Mouse (Mus musculus) midbrain, embryonic 10.5 days (tissue): ENCODE measurements around the gene Slc6a13. TPM values are rescaled to one million over a fixed set of nuclear protein-coding genes. Genes with fewer than 3 reads are reported as not detected.
"Not testable (repeated sequence)": the region's sequence is repeated elsewhere in the genome, so short reads cannot be mapped to it uniquely, and the experiment has no call there.

Experiments used
- DNase-seq: peaks from one replicate; pipeline ENCODE4 v3.0.0-alpha.2; 2017; ENCODE audit warnings: low spot score
- H3K27ac ChIP-seq: fragments of 300-500 bp; sonication (generic); replicated peaks from 2 replicates; pipeline ENCODE4 v1.5.1; 2016; ENCODE audit warnings: mild to moderate bottlenecking
- H3K27me3 ChIP-seq: fragments of 300-500 bp; sonication (generic); 2 replicates; pipeline ENCODE4 v1.6.1; 2016; ENCODE audit warnings: low read depth, mild to moderate bottlenecking; ENCODE audit not compliant: poor library complexity, severe bottlenecking
- H3K36me3 ChIP-seq: fragments of 300-500 bp; sonication (generic); 2 replicates; pipeline ENCODE4 v1.6.1; 2016; ENCODE audit warnings: mild to moderate bottlenecking, moderate library complexity
- H3K4me1 ChIP-seq: fragments of 300-500 bp; sonication (generic); 2 replicates; pipeline ENCODE4 v1.6.1; 2016
- H3K4me3 ChIP-seq: fragments of 300-500 bp; sonication (generic); 2 replicates; pipeline ENCODE4 v1.5.1; 2016; ENCODE audit warnings: mild to moderate bottlenecking, moderate library complexity
- H3K9me3 ChIP-seq: fragments of 300-500 bp; sonication (generic); replicated peaks from 2 replicates; pipeline ENCODE4 v1.6.1; 2016; ENCODE audit warnings: mild to moderate bottlenecking
- WGBS: fragments of 180-500 bp; shearing (Covaris S2); methylation state at CpG from one replicate; pipeline ENCODE4 v1.1.7; 2016; 5-methylcytosine and 5-hydroxymethylcytosine counted together
- microRNA-seq: library from miRNA; unstranded; fragments of <30 nt; microRNA quantifications from one replicate; pipeline ENCODE4, GENCODE M21; 2017
- polyA plus RNA-seq: library from polyadenylated mRNA; unstranded; fragments of >200 nt; fragmentation: Nextera tagmentation; extraction: Ambion mirVana; gene quantifications from 2 replicates; pipeline ENCODE4 v1.2.1, GENCODE M21; 2016

Gene Slc6a13
- polyA plus RNA-seq, 1 experiment from 2014 or later = 1.4 TPM

GRCm38 (mm10) chr6:121363061-121363460 lies 63.0 kb downstream of the Slc6a13 start:
- no peak overlapping the region for H3K4me3 ChIP-seq
- no peaks in the 10 kb centered on the region for H3K36me3 ChIP-seq
- H3K9me3 ChIP-seq = no peaks in the 10 kb centered on the region
- WGBS = 87% methylated on average over 6 of the region's 6 CpGs
- no peak overlapping the region for H3K27ac ChIP-seq
- no peaks in the 10 kb centered on the region for H3K27me3 ChIP-seq
- no peak for DNase-seq
- no peaks in the 10 kb centered on the region for H3K4me1 ChIP-seq

DNA sequence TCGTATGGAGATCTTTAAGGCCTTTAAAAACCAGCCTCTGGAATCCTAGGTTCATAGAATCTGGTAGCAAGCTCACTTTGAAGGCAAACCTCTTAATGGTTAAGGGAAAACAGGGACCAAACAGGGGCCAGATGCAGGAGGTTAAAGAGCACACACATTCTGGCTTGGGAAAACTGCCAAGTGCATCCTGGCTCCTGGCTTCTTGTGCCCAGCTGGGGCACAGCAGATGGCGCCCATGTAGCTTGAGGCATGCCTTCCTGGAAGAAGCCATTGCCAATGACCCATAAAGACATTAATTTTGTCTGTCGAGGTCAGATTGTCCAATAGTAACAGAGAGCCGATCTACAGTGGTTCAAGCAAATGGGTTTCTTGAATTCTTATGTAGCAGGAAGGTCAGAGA lies 63.9 kb downstream of the Slc6a13 start:
- no peak for DNase-seq
- no peaks in the 10 kb centered on the region for H3K9me3 ChIP-seq
- H3K27ac ChIP-seq = no peak overlapping the region
- no peaks in the 10 kb centered on the region for H3K27me3 ChIP-seq
- WGBS = 89% methylated on average over 4 of the region's 4 CpGs
- H3K4me1 ChIP-seq = no peaks in the 10 kb centered on the region
- H3K4me3 ChIP-seq = no peak overlapping the region
- no peaks in the 10 kb centered on the region for H3K36me3 ChIP-seq

DNA sequence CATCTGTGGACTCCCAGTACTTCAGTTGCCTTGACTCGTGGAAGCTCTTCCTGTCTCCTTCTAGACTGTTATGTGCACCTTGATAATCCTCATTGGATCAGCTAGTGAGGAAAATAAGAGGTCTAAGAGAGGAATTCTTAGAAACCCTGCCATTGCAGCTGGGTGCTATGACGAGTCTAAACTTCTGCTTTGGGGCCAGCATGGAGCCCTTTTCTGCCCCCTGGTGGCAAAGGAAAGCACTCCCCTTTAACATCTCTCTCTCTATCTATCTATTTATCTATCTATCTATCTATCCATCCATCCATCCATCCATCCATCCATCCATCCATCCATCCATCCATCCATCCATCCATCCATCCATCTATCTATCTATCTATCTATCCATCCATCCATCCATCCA lies 66.5 kb downstream of the Slc6a13 start:
- not testable (repeated sequence) for H3K4me3 ChIP-seq, H3K27ac ChIP-seq, H3K27me3 ChIP-seq, H3K9me3 ChIP-seq, H3K36me3 ChIP-seq, H3K4me1 ChIP-seq, DNase-seq
- WGBS = 23% methylated on average over 2 of the region's 2 CpGs

DNA sequence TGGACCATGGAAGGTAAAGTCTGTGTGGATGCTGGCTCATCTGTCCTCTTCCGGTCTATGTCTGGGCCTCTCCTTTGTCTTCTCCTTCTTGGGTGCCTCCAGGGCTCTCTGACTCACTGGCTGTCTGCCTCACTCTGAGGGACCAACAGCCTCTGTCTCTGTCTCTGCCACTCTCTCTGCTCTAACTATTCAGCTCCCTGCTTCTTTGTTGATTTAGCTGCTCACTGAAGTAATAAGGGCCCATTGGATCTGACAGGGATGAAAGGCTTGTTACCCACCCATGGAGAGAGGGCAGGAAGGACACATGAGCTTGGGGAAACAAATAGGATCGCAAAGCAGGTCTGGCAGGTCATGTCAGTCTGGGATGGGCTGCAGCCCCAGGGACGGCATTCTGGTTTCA lies 67.1 kb downstream of the Slc6a13 start:
- H3K4me1 ChIP-seq = no peaks in the 10 kb centered on the region
- no peaks in the 10 kb centered on the region for H3K9me3 ChIP-seq
- no peaks in the 10 kb centered on the region for H3K36me3 ChIP-seq
- no peak overlapping the region for H3K4me3 ChIP-seq
- no peak for DNase-seq
- H3K27me3 ChIP-seq = no peaks in the 10 kb centered on the region
- no peak overlapping the region; the same call in 1 of the 2 replicates for H3K27ac ChIP-seq
- WGBS = 58% methylated on average over 3 of the region's 3 CpGs

DNA sequence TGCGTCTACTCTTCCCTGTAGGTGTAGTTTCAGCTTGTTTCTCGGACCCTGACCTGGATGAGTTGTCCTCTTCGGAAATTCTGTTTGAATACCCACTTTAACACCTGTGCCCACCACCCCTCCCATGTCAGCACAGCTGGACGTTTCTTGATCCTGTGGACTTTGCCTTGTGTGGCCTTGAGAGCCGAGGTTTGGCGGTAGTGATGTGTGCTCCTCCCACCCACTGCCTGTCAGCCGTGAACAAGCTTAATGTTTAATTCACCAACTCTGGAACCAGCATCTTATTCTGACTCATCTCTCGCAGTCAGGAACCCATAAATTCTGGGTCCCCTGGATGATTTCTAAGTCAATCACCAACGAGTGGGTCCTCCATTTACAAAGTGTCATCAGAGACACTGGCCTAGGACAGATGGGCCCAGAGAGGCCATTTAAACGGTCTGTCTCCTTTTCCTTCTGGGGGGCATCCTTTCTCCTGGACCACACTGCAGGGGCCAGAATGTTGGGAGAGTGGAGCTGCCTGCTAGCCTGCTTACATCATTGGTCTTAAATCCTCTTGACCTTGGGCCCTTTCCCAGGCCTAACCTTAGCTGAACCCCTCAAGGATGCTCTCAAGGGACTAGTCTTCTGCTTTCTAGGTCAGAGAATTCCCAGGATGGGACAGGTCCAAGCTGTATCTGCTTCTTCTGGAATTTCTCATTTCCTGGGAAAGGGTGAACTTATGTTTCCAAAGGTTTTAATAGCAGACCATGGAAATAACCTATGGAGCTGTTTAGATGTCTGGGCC lies 71.4 kb downstream of the Slc6a13 start:
- no peaks in the 10 kb centered on the region for H3K36me3 ChIP-seq
- no peaks in the 10 kb centered on the region for H3K27me3 ChIP-seq
- WGBS = 82% methylated on average over 10 of the region's 10 CpGs
- H3K9me3 ChIP-seq = no peaks in the 10 kb centered on the region
- H3K4me1 ChIP-seq = no peaks in the 10 kb centered on the region
- no peak overlapping the region for H3K27ac ChIP-seq
- DNase-seq = no peak
- no peak overlapping the region for H3K4me3 ChIP-seq

DNA sequence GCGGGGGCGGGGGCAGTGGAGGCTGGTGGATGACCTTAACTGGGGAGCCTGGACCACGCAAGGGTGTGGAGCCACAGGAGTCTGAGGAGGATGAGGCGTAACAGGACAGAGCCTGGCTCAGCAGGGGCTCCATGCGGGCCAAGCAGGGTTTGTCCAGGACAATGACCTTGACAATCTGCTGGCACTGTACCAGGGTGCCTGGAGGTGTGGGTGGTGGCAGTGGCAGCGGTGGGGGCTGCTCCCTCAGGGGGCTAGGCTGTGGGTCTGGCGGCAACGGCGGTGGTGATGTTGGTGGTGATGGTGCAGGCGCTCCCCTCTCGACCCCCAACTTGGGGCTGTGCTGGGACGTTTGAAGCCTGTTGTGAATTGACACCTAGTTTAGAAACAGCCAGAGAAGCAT lies 76.1 kb downstream of the Slc6a13 start:
- H3K27me3 ChIP-seq = no peaks in the 10 kb centered on the region
- H3K4me1 ChIP-seq = 0 out of 2 replicates have a peak, but pooled peaks cover 10% of the 10 kb centered on the region
- no peaks in the 10 kb centered on the region for H3K9me3 ChIP-seq
- no peak overlapping the region for H3K4me3 ChIP-seq
- 81% methylated on average over 12 of the region's 12 CpGs for WGBS
- no peak overlapping the region for H3K27ac ChIP-seq
- DNase-seq = no peak
- no peaks in the 10 kb centered on the region for H3K36me3 ChIP-seq

GRCm38 (mm10) chr6:121378256-121378655 lies 78.2 kb downstream of the Slc6a13 start:
- Histone ChIP-seq H3K36me3 (no peaks in the 10 kb centered on the region), H3K27me3 (no peaks in the 10 kb centered on the region; the same call in 1 of the 2 replicates), H3K9me3 (no peaks in the 10 kb centered on the region), H3K4me1 (0 out of 2 replicates have a peak, but pooled peaks cover 10% of the 10 kb centered on the region), H3K4me3 (no peak overlapping the region), H3K27ac (no peak overlapping the region)
- WGBS = 66% methylated on average over 4 of the region's 4 CpGs
- no peak for DNase-seq

GRCm38 (mm10) chr6:121380576-121380975 lies 80.5 kb downstream of the Slc6a13 start:
- Histone ChIP-seq H3K4me3 (no peak overlapping the region), H3K27me3 (peaks cover 5% of the 10 kb centered on the region; the same call in 1 of the 2 replicates), H3K9me3 (no peaks in the 10 kb centered on the region), H3K36me3 (no peaks in the 10 kb centered on the region), H3K4me1 (0 out of 2 replicates have a peak, but pooled peaks cover 10% of the 10 kb centered on the region), H3K27ac (no peak overlapping the region)
- 78% methylated on average over 8 of the region's 8 CpGs for WGBS
- DNase-seq = no peak

- Histone ChIP-seq H3K4me1 (peaks cover 15% of the 10 kb centered on the region; the same call in 1 of the 2 replicates), H3K4me3 (no peak overlapping the region), H3K36me3 (no peaks in the 10 kb centered on the region), H3K27me3 (peaks cover 5% of the 10 kb centered on the region; the same call in 1 of the 2 replicates), H3K9me3 (no peaks in the 10 kb centered on the region), H3K27ac (no peak overlapping the region)
- WGBS = 46% methylated on average over 10 of the region's 10 CpGs
- DNase-seq = no peak
Measured at GRCm38 (mm10) chr6:121382071-121382470, 82.0 kb downstream of the Slc6a13 start.

- Histone ChIP-seq H3K4me1 (peaks cover 6% of the 10 kb centered on the region; the same call in 1 of the 2 replicates), H3K36me3 (no peaks in the 10 kb centered on the region), H3K27ac (no peak overlapping the region), H3K27me3 (peaks cover 5% of the 10 kb centered on the region; the same call in 1 of the 2 replicates), H3K4me3 (no peak overlapping the region), H3K9me3 (no peaks in the 10 kb centered on the region)
- no peak for DNase-seq
- 86% methylated on average over 3 of the region's 3 CpGs for WGBS
Measured at GRCm38 (mm10) chr6:121385397-121385796, 85.4 kb downstream of the Slc6a13 start.

Small RNA genes lying within 50 kb of the gene (microRNA-seq; reads per million reads assigned to microRNA genes)
- gene Gm24855 = not detected

Other genes with a start within 250 kb of the Slc6a13 start
- gene Mical3, start 169.2 kb upstream of the Slc6a13 start, polyA plus RNA-seq = 9.0 and 10.2 TPM in 2 replicates
- 8.5 and 8.8 TPM in 2 replicates for gene Pex26, start 116.6 kb upstream of the Slc6a13 start, polyA plus RNA-seq
- gene Tuba8, start 89.5 kb upstream of the Slc6a13 start, polyA plus RNA-seq = 0.22 and 0.36 TPM in 2 replicates
- 0.38 and 0.94 TPM in 2 replicates for gene Usp18, start 54.3 kb upstream of the Slc6a13 start, polyA plus RNA-seq
- 0.10 TPM in 1 of 2 replicates, not detected in the other for gene Slc6a12, start 42.8 kb downstream of the Slc6a13 start, polyA plus RNA-seq
- 0.23 and 0.67 TPM in 2 replicates for gene Iqsec3, start 173.5 kb downstream of the Slc6a13 start, polyA plus RNA-seq